Mouse (Mus musculus) neural tube, embryonic 10.5 days (tissue): ENCODE measurements at regions not wholly inside any gene's neighbourhood (a gene's known extent, or its start where the extent isn't known, plus 50 kb on each side); places are given as distances from the start of the nearest gene placed in this dataset.

Source experiments
- DNase-seq: peaks from one replicate; pipeline ENCODE4 v3.0.0-alpha.2; 2017; ENCODE audit warnings: low spot score; ENCODE audit errors: extremely low spot score

- DNase-seq: no peak
These were observed 74.3 kb downstream of the Gp2 start for GRCm38 (mm10) chr7:119384670-119385241.

- no peak for DNase-seq
These were observed 79.2 kb downstream of the Gp2 start for GRCm38 (mm10) chr7:119379935-119380334.

- DNase-seq: no peak
These were observed 94.9 kb downstream of the Gp2 start for GRCm38 (mm10) chr7:119364268-119364596.

GRCm38 (mm10) chr7:119363552-119364267 lies 95.4 kb downstream of the Gp2 start:
- DNase-seq: no peak

GRCm38 (mm10) chr7:119357338-119357737 lies 101.7 kb downstream of the Gp2 start:
- no peak for DNase-seq

- peak; percentile 37 for DNase-seq
These were observed 102.8 kb downstream of the Gp2 start for GRCm38 (mm10) chr7:119356251-119356650.

GRCm38 (mm10) chr7:119352571-119352970 lies 106.5 kb downstream of the Gp2 start:
- DNase-seq: no peak

- no peak for DNase-seq
These were observed 108.4 kb downstream of the Gp2 start for GRCm38 (mm10) chr7:119350641-119351040.

GRCm38 (mm10) chr7:119343380-119343779 lies 115.7 kb downstream of the Gp2 start:
- DNase-seq: no peak

GRCm38 (mm10) chr7:119333102-119333501 lies 126.0 kb downstream of the Gp2 start:
- no peak for DNase-seq

- no peak for DNase-seq
These were observed 128.5 kb downstream of the Gp2 start for GRCm38 (mm10) chr7:119330460-119331109.

GRCm38 (mm10) chr7:119296307-119296706 lies 111.9 kb upstream of the Gpr139 start:
- DNase-seq: peak; percentile 3

GRCm38 (mm10) chr7:119291442-119291841 lies 107.0 kb upstream of the Gpr139 start:
- DNase-seq: no peak

- peak; percentile 6 for DNase-seq
These were observed 100.9 kb upstream of the Gpr139 start for GRCm38 (mm10) chr7:119285290-119285689.

GRCm38 (mm10) chr7:119279896-119280661 lies 95.7 kb upstream of the Gpr139 start:
- DNase-seq: peak; percentile 3

- no peak for DNase-seq
These were observed 88.2 kb upstream of the Gpr139 start for GRCm38 (mm10) chr7:119272621-119273020.

GRCm38 (mm10) chr7:119271427-119271826 lies 87.0 kb upstream of the Gpr139 start:
- no peak for DNase-seq

- DNase-seq: no peak
These were observed 86.5 kb upstream of the Gpr139 start for GRCm38 (mm10) chr7:119270826-119271420.

GRCm38 (mm10) chr7:119258222-119258621 lies 73.8 kb upstream of the Gpr139 start:
- no peak for DNase-seq

GRCm38 (mm10) chr7:119256916-119257315 lies 72.5 kb upstream of the Gpr139 start:
- no peak for DNase-seq

- DNase-seq: no peak
These were observed 68.3 kb upstream of the Gpr139 start for GRCm38 (mm10) chr7:119252742-119253141.

GRCm38 (mm10) chr7:119251679-119252078 lies 67.3 kb upstream of the Gpr139 start:
- DNase-seq: no peak
